Comparison of ENCODE assay signal across 8 mouse cellular contexts in the genomic region with DNA sequence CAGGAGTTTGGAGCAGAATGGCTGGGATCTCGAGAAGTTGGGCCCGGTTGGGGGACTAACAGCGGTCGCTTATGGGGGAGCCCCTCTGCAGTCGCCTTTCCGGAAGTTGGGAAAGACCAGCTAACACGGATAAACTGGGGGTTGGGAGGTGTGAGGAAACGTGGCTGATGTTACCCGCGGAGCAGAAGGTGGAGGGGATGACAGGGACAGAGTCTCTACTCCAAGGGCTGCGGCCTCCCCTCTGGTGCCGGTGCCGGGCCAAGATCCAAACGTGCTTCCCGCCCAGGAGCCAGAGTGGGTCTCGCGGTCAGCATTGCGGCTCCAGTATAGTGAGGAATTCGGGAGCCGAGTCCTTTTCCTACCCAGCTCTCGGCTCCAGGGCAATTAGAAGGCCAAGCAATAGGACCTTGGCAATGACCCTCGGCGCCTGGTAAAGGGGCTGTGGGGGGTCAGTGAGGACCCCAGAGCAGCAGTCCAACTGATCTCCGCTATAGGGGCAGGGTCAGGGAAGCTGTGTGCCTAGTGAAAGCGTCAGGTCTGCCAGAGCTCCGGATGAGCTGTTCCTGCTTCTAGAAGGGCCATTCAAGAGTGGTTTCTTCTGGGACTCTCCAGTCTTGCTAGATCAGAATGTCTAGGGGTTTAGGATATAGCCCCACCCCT. TPM values are rescaled to one million over a fixed set of nuclear protein-coding genes. Genes with fewer than 3 reads are reported as not detected.
DNase-seq lines count a peak whose midpoint lies in the region; ATAC-seq and TF ChIP-seq lines count a peak whose summit lies in the region.

No protein-coding gene starts in this region.

- no peak for TF ChIP-seq CTCF in bone marrow macrophage, adult 2 months (IDR thresholded peaks at IDR 0.05; ENCODE audit: low read depth, low read length)
- no peak for TF ChIP-seq CTCF in heart, postnatal 0 days (IDR thresholded peaks at IDR 0.05; ENCODE audit: low read depth)

- ATAC-seq in heart, embryonic 16.5 days (replicated peaks; ENCODE audit: extremely low read depth, insufficient read depth, low FRiP score), result no peak
- ATAC-seq in heart, postnatal 0 days (ENCODE audit: insufficient read depth, low read depth), result no peak
- ATAC-seq in megakaryocyte progenitor cell, adult 5-6 weeks (replicated peaks; ENCODE audit: poor library complexity), result peak; percentile 43; the same call in 1 of the 2 replicates

- peaks cover 14% of the 10 kb centered on the region; the same call in 1 of the 2 replicates for H3K4me1 ChIP-seq in heart, embryonic 16.5 days (ENCODE audit: control insufficient read depth, insufficient read depth, low read length)
- H3K4me1 ChIP-seq in bone marrow macrophage, adult 2 months (ENCODE audit: control insufficient read depth, insufficient read depth, low read length), result peaks cover 5% of the 10 kb centered on the region
- no peaks in the 10 kb centered on the region for H3K4me1 ChIP-seq in heart, postnatal 0 days (ENCODE audit: control insufficient read depth, insufficient read depth)

- TF ChIP-seq EP300 in heart, postnatal 0 days (IDR thresholded peaks at IDR 0.05; ENCODE audit: low read depth), result no peak

- H3K27me3 ChIP-seq in heart, embryonic 16.5 days (ENCODE audit: control insufficient read depth, insufficient read depth, low read length), result peaks cover 80% of the 10 kb centered on the region
- H3K27me3 ChIP-seq in heart, postnatal 0 days (ENCODE audit: control insufficient read depth, insufficient read depth, low read length), result peaks cover 82% of the 10 kb centered on the region

- no peaks in the 10 kb centered on the region for H3K9me3 ChIP-seq in heart, embryonic 16.5 days (replicated peaks; ENCODE audit: control insufficient read depth, low read length)
- no peaks in the 10 kb centered on the region for H3K9me3 ChIP-seq in heart, postnatal 0 days (replicated peaks; ENCODE audit: control insufficient read depth, low read length)

- no peak for TF ChIP-seq POLR2A in bone marrow macrophage, adult 2 months (IDR thresholded peaks at IDR 0.05; ENCODE audit: borderline replicate concordance, low read depth, low read length)

- no peak for DNase-seq in heart, postnatal 10 days
- DNase-seq in heart, postnatal 0 days (ENCODE audit: low spot score), result no peak
- DNase-seq in gastrocnemius, adult 8-10 months (ENCODE audit: low spot score in 2 of 2), result no peak
- DNase-seq in frontal cortex, postnatal 25 days (ENCODE audit: low spot score in 2 of 2), result no peak
- no peak for DNase-seq in thymus, postnatal 0 days (ENCODE audit: low spot score)

- H3K9ac ChIP-seq in heart, embryonic 16.5 days (ENCODE audit: low read length), result no peak overlapping the region
- no peak overlapping the region for H3K9ac ChIP-seq in heart, postnatal 0 days (replicated peaks; ENCODE audit: low read depth, low read length)

- 2% methylated on average over 26 of the region's 26 CpGs for WGBS in heart, embryonic 16.5 days
- WGBS in heart, postnatal 0 days, result 2% methylated on average over 26 of the region's 26 CpGs

- H3K36me3 ChIP-seq in heart, embryonic 16.5 days (ENCODE audit: control insufficient read depth, insufficient read depth), result no peaks in the 10 kb centered on the region
- no peaks in the 10 kb centered on the region for H3K36me3 ChIP-seq in heart, postnatal 0 days (replicated peaks; ENCODE audit: control insufficient read depth, insufficient read depth, low read length)

- H3K27ac ChIP-seq in heart, embryonic 16.5 days (ENCODE audit: low read length), result no peak overlapping the region
- H3K27ac ChIP-seq in bone marrow macrophage, adult 2 months (ENCODE audit: insufficient read depth, low read depth, low read length), result no peak overlapping the region
- H3K27ac ChIP-seq in heart, postnatal 0 days (ENCODE audit: low read depth), result no peak overlapping the region

- intact Hi-C loops in heart, postnatal 10 days (cut with DNase I), result no loop called here

- H3K4me2 ChIP-seq in heart, embryonic 16.5 days (ENCODE audit: low read depth, low read length), result peak overlapping the region; percentile 76
- peak overlapping the region; percentile 90; the same call in 1 of the 2 replicates for H3K4me2 ChIP-seq in heart, postnatal 0 days (ENCODE audit: low read depth, low read length)

- peak overlapping the region; percentile 55 for H3K4me3 ChIP-seq in heart, embryonic 16.5 days (ENCODE audit: low read length)
- H3K4me3 ChIP-seq in bone marrow macrophage, adult 2 months (ENCODE audit: insufficient read depth, low read length), result peak overlapping the region; percentile 5
- H3K4me3 ChIP-seq in heart, postnatal 0 days (ENCODE audit: low read depth, low read length), result peak overlapping the region; percentile 52

RNA-seq across cellular contexts. Expression of a gene that starts 1.4 kb away (rescaled TPM):
- 0.26 and 0.36 TPM in 2 replicates for polyA plus RNA-seq in heart, embryonic 16.5 days (2015; fragmentation: Nextera tagmentation; extraction: Ambion mirVana)
- not detected for total RNA-seq in heart, postnatal 10 days (2021)
- polyA plus RNA-seq in bone marrow macrophage, adult 2 months (2012; ENCODE audit: insufficient read depth, insufficient read length, missing spikeins), result not detected in 2 replicates
- total RNA-seq in heart, postnatal 0 days (2014; rRNA removed; ENCODE audit: low replicate concordance), result 0.54 TPM in 1 of 2 replicates, not detected in the other
- 0.03 and 0.05 TPM in 2 replicates for polyA plus RNA-seq in heart, postnatal 0 days (2015; fragmentation: Nextera tagmentation; extraction: Ambion mirVana)
- not detected in 2 replicates for total RNA-seq in megakaryocyte progenitor cell, adult 5-6 weeks (2015)
- not detected in 2 replicates for total RNA-seq in megakaryocyte progenitor cell, adult 5-6 weeks (2017)
- total RNA-seq in gastrocnemius, adult 8-10 months (2022), result not detected
- 0.05 and 0.08 TPM in 2 replicates for polyA plus RNA-seq in thymus, postnatal 0 days (2015; fragmentation: Nextera tagmentation; extraction: Ambion mirVana)

Comparison
In these comparisons a context has a peak if more than half of its experiments do, and no peak if none do; other contexts are left out.
1. H3K4me3 ChIP-seq: peak in every context shown above with its lines; median percentile 55 in heart, embryonic 16.5 days; 52 in heart, postnatal 0 days; 5 in bone marrow macrophage, adult 2 months.